Mouse (Mus musculus) cerebellum, adult 2 months (tissue): ENCODE results near the gene Pdyn. TPM values are rescaled to one million over a fixed set of nuclear protein-coding genes. Genes with fewer than 3 reads are reported as not detected.

Experiments used
- DNase-seq, 2 experiments: peaks; one replicate each; pipeline ENCODE4 v3.0.0; 2021
- H3K27ac ChIP-seq: fragments of 200-500 bp; 2 replicates; pipeline ENCODE4 v1.5.1; 2012; ENCODE audit warnings: low read length, control low read depth, inconsistent platforms; ENCODE audit not compliant: insufficient read depth
- H3K27me3 ChIP-seq: fragments of 200-500 bp; 2 replicates; pipeline ENCODE4 v1.6.1; 2012; ENCODE audit warnings: inconsistent platforms, mild to moderate bottlenecking, low read length, moderate library complexity; ENCODE audit not compliant: control insufficient read depth, insufficient read depth
- H3K4me1 ChIP-seq: fragments of 200-500 bp; 2 replicates; pipeline ENCODE4 v1.6.1; 2011; ENCODE audit warnings: low read length; ENCODE audit not compliant: control insufficient read depth, insufficient read depth
- H3K4me3 ChIP-seq: fragments of 200-500 bp; replicated peaks from 2 replicates; pipeline ENCODE3; 2011; ENCODE audit warnings: mild to moderate bottlenecking, low read depth, low read length, control low read depth; ENCODE audit not compliant: insufficient read depth
- CTCF ChIP-seq: fragments of 200-500 bp; IDR thresholded peaks from 2 replicates; pipeline ENCODE4 v1.5.1; 2011; ENCODE audit warnings: low read depth, mild to moderate bottlenecking, control low read depth, low read length, moderate library complexity, borderline replicate concordance; ENCODE audit not compliant: insufficient read depth
- POLR2A ChIP-seq: fragments of 200-500 bp; IDR thresholded peaks from 2 replicates; pipeline ENCODE4 v1.6.1; 2011; ENCODE audit warnings: low read length, control low read depth, borderline replicate concordance; ENCODE audit not compliant: insufficient read depth
- WGBS: fragments of 180-500 bp; shearing (Covaris S2); methylation state at CpG from one replicate; pipeline ENCODE4 v1.1.7; 2018; 5-methylcytosine and 5-hydroxymethylcytosine counted together
- polyA plus RNA-seq: library from polyadenylated mRNA; depleted of rRNA; stranded (reverse); fragments of >200 nt; gene quantifications from 2 replicates; pipeline ENCODE4 v1.2.3, GENCODE M21; 2012; rRNA removed

Pdyn gene
- polyA plus RNA-seq, 1 experiment, result 2.9 TPM

- Histone ChIP-seq H3K27me3 (no peaks in the 10 kb centered on the region), H3K4me1 (peaks cover 10% of the 10 kb centered on the region), H3K4me3 (no peak overlapping the region), H3K27ac (no peak overlapping the region)
- DNase-seq, result no peak
- TF ChIP-seq POLR2A (no peak), CTCF (no peak)
- 94% methylated on average over 2 of the region's 2 CpGs for WGBS
Observed at GRCm38 (mm10) chr2:129653632-129654031, 46.0 kb downstream of the Pdyn start.

- H3K4me1 ChIP-seq, result peaks cover 10% of the 10 kb centered on the region
- TF ChIP-seq POLR2A (no peak), CTCF (no peak)
- whole genome bisulfite sequencing, result 14% methylated on average over 4 of the region's 4 CpGs
- H3K27ac ChIP-seq, result no peak overlapping the region
- DNase-seq, result peak; percentile 82 to 87
- H3K27me3 ChIP-seq, result no peaks in the 10 kb centered on the region
- no peak overlapping the region for H3K4me3 ChIP-seq
Observed at GRCm38 (mm10) chr2:129652616-129653015, 47.0 kb downstream of the Pdyn start.

Other genes starting within 250 kb of the Pdyn start
- gene F830045P16Rik, start 163.2 kb downstream of the Pdyn start, polyA plus RNA-seq, result 0.13 and 0.15 TPM in 2 replicates
- 235 and 254 TPM in 2 replicates for gene Sirpa, start 107.0 kb downstream of the Pdyn start, polyA plus RNA-seq
- gene Stk35, start 100.7 kb upstream of the Pdyn start, polyA plus RNA-seq, result 29.0 and 29.5 TPM in 2 replicates